Mouse (Mus musculus) stomach, postnatal 0 days (tissue): ENCODE results near the gene Smim23. TPM values are rescaled to one million over a fixed set of nuclear protein-coding genes. Genes with fewer than 3 reads are reported as not detected.

Experiments used
- ATAC-seq: fragments of 200-750 bp; cut with Nextera tagmentation; 2 replicates; pipeline ENCODE4 v1.8.0; 2017; ENCODE audit not compliant: low FRiP score, low TSS enrichment
- DNase-seq: peaks from one replicate; pipeline ENCODE4 v3.0.0-alpha.2; 2016; ENCODE audit warnings: low spot score
- H3K27ac ChIP-seq: fragments of 300-500 bp; sonication (generic); replicated peaks from 2 replicates; pipeline ENCODE4 v1.5.1; 2014; ENCODE audit warnings: mild to moderate bottlenecking, control low read depth
- H3K27me3 ChIP-seq: fragments of 300-500 bp; sonication (generic); 2 replicates; pipeline ENCODE4 v1.6.1; 2014; ENCODE audit warnings: low read length; ENCODE audit not compliant: control insufficient read depth, insufficient read depth
- H3K36me3 ChIP-seq: fragments of 300-500 bp; sonication (generic); 2 replicates; pipeline ENCODE4 v1.6.1; 2014; ENCODE audit warnings: low read length, mixed read lengths; ENCODE audit not compliant: control insufficient read depth, insufficient read depth
- H3K4me1 ChIP-seq: fragments of 300-500 bp; sonication (generic); replicated peaks from 2 replicates; pipeline ENCODE4 v1.6.1; 2014; ENCODE audit warnings: antibody characterized with exemption; ENCODE audit not compliant: control insufficient read depth, insufficient read depth
- H3K4me2 ChIP-seq: fragments of 300-500 bp; sonication (generic); replicated peaks from 2 replicates; pipeline ENCODE4 v1.6.1; 2014; ENCODE audit warnings: low read depth, mild to moderate bottlenecking, control low read depth, moderate library complexity
- H3K4me3 ChIP-seq: fragments of 300-500 bp; sonication (generic); 2 replicates; pipeline ENCODE4 v1.5.1; 2014; ENCODE audit warnings: low read depth, low read length, control low read depth
- H3K9ac ChIP-seq: fragments of 300-500 bp; sonication (generic); 2 replicates; pipeline ENCODE4 v1.6.1; 2014; ENCODE audit warnings: mild to moderate bottlenecking, low read length, control low read depth, mixed read lengths
- H3K9me3 ChIP-seq: fragments of 300-500 bp; sonication (generic); 2 replicates; pipeline ENCODE4 v1.6.1; 2016; ENCODE audit warnings: low read length; ENCODE audit not compliant: control insufficient read depth
- CTCF ChIP-seq: IDR thresholded peaks from 2 replicates; pipeline ENCODE4 v1.5.1; 2016; ENCODE audit warnings: antibody characterized with exemption, low read depth, mild to moderate bottlenecking, moderate library complexity
- EP300 ChIP-seq: optimal IDR thresholded peaks from 2 replicates; pipeline ENCODE3; 2016; ENCODE audit warnings: antibody characterized with exemption
- WGBS: fragments of 180-500 bp; shearing (Covaris S2); extraction: QIAGEN DNeasy Blood & Tissue Kit; methylation state at CpG from one replicate; pipeline ENCODE4 v1.1.7; 2014; 5-methylcytosine and 5-hydroxymethylcytosine counted together
- polyA plus RNA-seq: library from polyadenylated mRNA; unstranded; fragments of >200 nt; fragmentation: Nextera tagmentation; extraction: Ambion mirVana; gene quantifications from 2 replicates; pipeline ENCODE4 v1.2.1, GENCODE M21; 2015

Gene Smim23
- polyA plus RNA-seq, 1 experiment from 2014 or later, result not detected

- Histone ChIP-seq H3K27me3 (no peaks in the 10 kb centered on the region), H3K9me3 (no peaks in the 10 kb centered on the region)
- WGBS, result 75% methylated on average over 12 of the region's 12 CpGs
Measured at GRCm38 (mm10) chr11:32768642-32769343, 55.6 kb downstream of the Smim23 start.

More at GRCm38 (mm10) chr11:32768642-32769343, 55.6 kb downstream of the Smim23 start:
- ATAC-seq (no peak), DNase-seq (no peak)
- Histone ChIP-seq H3K27ac (no peak overlapping the region), H3K4me2 (no peak overlapping the region), H3K4me1 (no peaks in the 10 kb centered on the region), H3K9ac (no peak overlapping the region), H3K36me3 (no peaks in the 10 kb centered on the region), H3K4me3 (no peak overlapping the region)
- TF ChIP-seq CTCF, result peak; percentile 26; the same call in 1 of the 2 replicates
- no peak for TF ChIP-seq EP300

Other genes with a start within 250 kb of the Smim23 start
- gene Fbxw11, start 181.9 kb downstream of the Smim23 start, polyA plus RNA-seq, result 31.5 and 32.1 TPM in 2 replicates